Mouse (Mus musculus): ENCODE results near the gene Cdhr2.
A peak's percentile ranks its signal among the peaks of the same experiment; 100 is the strongest.

Cdhr2 gene

GRCm38 (mm10) chr13:54693558-54694347, 7.5 kb upstream of the Cdhr2 start, which contains the start of gene Rnf44:
TSS of gene Rnf44 (minus strand) at chr13:54693907.
- peak; percentile 99 for DNase-seq

- peak; percentile 93 for DNase-seq
Measured at GRCm38 (mm10) chr13:54694348-54695060, 6.8 kb upstream of the Cdhr2 start.

GRCm38 (mm10) chr13:54695479-54696230, 5.6 kb upstream of the Cdhr2 start:
- peak; percentile 42 for DNase-seq

- no peak for DNase-seq
Measured at GRCm38 (mm10) chr13:54702507-54702906, 1.2 kb downstream of the Cdhr2 start.

- DNase-seq, result no peak
Measured at GRCm38 (mm10) chr13:54704890-54705289, 3.6 kb downstream of the Cdhr2 start.

- no peak for DNase-seq
Measured at GRCm38 (mm10) chr13:54710866-54711265, 9.6 kb downstream of the Cdhr2 start.

- no peak for DNase-seq
Measured at GRCm38 (mm10) chr13:54714393-54714792, 13.1 kb downstream of the Cdhr2 start.

- no peak for DNase-seq
Measured at GRCm38 (mm10) chr13:54714996-54715395, 13.7 kb downstream of the Cdhr2 start.

- no peak for DNase-seq
Measured at GRCm38 (mm10) chr13:54716916-54717315, 15.7 kb downstream of the Cdhr2 start.

- no peak for DNase-seq
Measured at GRCm38 (mm10) chr13:54723143-54723542, 21.9 kb downstream of the Cdhr2 start.

- DNase-seq, result no peak
Measured at GRCm38 (mm10) chr13:54726131-54726530, 24.9 kb downstream of the Cdhr2 start.

- no peak for DNase-seq
Measured at GRCm38 (mm10) chr13:54736931-54737330, 35.7 kb downstream of the Cdhr2 start.

GRCm38 (mm10) chr13:54737488-54738212, 36.4 kb downstream of the Cdhr2 start:
- DNase-seq, result no peak

- DNase-seq, result no peak
Measured at GRCm38 (mm10) chr13:54738213-54738601, 36.9 kb downstream of the Cdhr2 start.

- no peak for DNase-seq
Measured at GRCm38 (mm10) chr13:54746110-54746509, 44.8 kb downstream of the Cdhr2 start.

GRCm38 (mm10) chr13:54746896-54747295, 45.6 kb downstream of the Cdhr2 start:
- no peak for DNase-seq

- DNase-seq, result no peak
Measured at GRCm38 (mm10) chr13:54748190-54748589, 46.9 kb downstream of the Cdhr2 start.

- no peak for DNase-seq
Measured at GRCm38 (mm10) chr13:54748721-54749060, 47.4 kb downstream of the Cdhr2 start.

- no peak for DNase-seq
Measured at GRCm38 (mm10) chr13:54749061-54749863, 48.0 kb downstream of the Cdhr2 start.

- no peak for DNase-seq
Measured at GRCm38 (mm10) chr13:54749864-54750411, 48.7 kb downstream of the Cdhr2 start, which contains the start of gene Gprin1. TSS of gene Gprin1 (minus strand) at chr13:54749874.

GRCm38 (mm10) chr13:54750699-54751098, 49.4 kb downstream of the Cdhr2 start:
- DNase-seq, result no peak

- DNase-seq, result no peak
Measured at GRCm38 (mm10) chr13:54752656-54753055, 51.4 kb downstream of the Cdhr2 start.
